ENCODE assay signal across 13 mouse cellular contexts in genomic region chr4:155675991-155676390, GRCm38 (mm10). TPM values are rescaled to one million over a fixed set of nuclear protein-coding genes. Genes with fewer than 3 reads are reported as not detected.
DNase-seq lines count a peak whose midpoint lies in the region; ATAC-seq and TF ChIP-seq lines count a peak whose summit lies in the region.
"Had no signal": no experiment of that assay in that cellular context is flagged by ENCODE, and none has a peak within 500 bp of the region (broad histone marks: within the 10 kb centered on the region; RNA-seq: fewer than 3 reads in every experiment).

No protein-coding gene starts in this region.

- TF ChIP-seq POLR2A in cortical plate, adult 2 months (IDR thresholded peaks at IDR 0.05; ENCODE audit: extremely low read depth, insufficient read depth, low read length), result no peak

- no peaks in the 10 kb centered on the region for H3K36me3 ChIP-seq in kidney, embryonic 15.5 days
- H3K36me3 ChIP-seq in limb, embryonic 10.5 days, result no peaks in the 10 kb centered on the region
- H3K36me3 ChIP-seq: heart, embryonic 15.5 days; midbrain, embryonic 10.5 days had no signal

- no peak overlapping the region for H3K4me3 ChIP-seq in kidney, embryonic 15.5 days (replicated peaks)
- no peak overlapping the region for H3K4me3 ChIP-seq in cortical plate, adult 2 months (ENCODE audit: insufficient read depth, low read length)
- H3K4me3 ChIP-seq in limb, embryonic 10.5 days, result no peak overlapping the region
- H3K4me3 ChIP-seq: erythroblast, embryonic 14.5 days; heart, embryonic 15.5 days; midbrain, embryonic 10.5 days had no signal

- WGBS in kidney, embryonic 15.5 days, result 86% methylated on average over 2 of the region's 2 CpGs
- 88% methylated on average over 2 of the region's 2 CpGs for WGBS in limb, embryonic 10.5 days

- H3K9ac ChIP-seq in kidney, embryonic 15.5 days, result no peak overlapping the region
- H3K9ac ChIP-seq: heart, embryonic 15.5 days had no signal

- TF ChIP-seq CTCF in cortical plate, adult 2 months (IDR thresholded peaks at IDR 0.05; ENCODE audit: extremely low read depth, insufficient read depth, low read length), result peak; percentile 45; the same call in 1 of the 2 replicates

- no peaks in the 10 kb centered on the region for H3K4me1 ChIP-seq in kidney, embryonic 15.5 days
- H3K4me1 ChIP-seq in cortical plate, adult 2 months (ENCODE audit: control insufficient read depth, insufficient read depth, low read length), result no peaks in the 10 kb centered on the region
- no peaks in the 10 kb centered on the region for H3K4me1 ChIP-seq in limb, embryonic 10.5 days
- H3K4me1 ChIP-seq: heart, embryonic 15.5 days; midbrain, embryonic 10.5 days had no signal

- no peaks in the 10 kb centered on the region; the same call in 1 of the 2 replicates for H3K27me3 ChIP-seq in kidney, embryonic 15.5 days
- no peaks in the 10 kb centered on the region for H3K27me3 ChIP-seq in limb, embryonic 10.5 days (ENCODE audit: low read depth, poor library complexity, severe bottlenecking)
- H3K27me3 ChIP-seq: heart, embryonic 15.5 days had no signal

- peak; percentile 46 for DNase-seq in kidney, postnatal 14 days
- peak; percentile 45 to 54 for DNase-seq in B cell, adult 2 months
- peak; percentile 66 for DNase-seq in CD4-positive, CD25-positive, alpha-beta regulatory T cell, adult 2 months (ENCODE audit: low read depth, low spot score)
- no peak for DNase-seq in limb, embryonic 10.5 days (ENCODE audit: low spot score)
- no peak for DNase-seq in gastrocnemius, postnatal 10 days
- DNase-seq: adrenal gland, adult 8-10 months had no signal

- H3K4me2 ChIP-seq in kidney, embryonic 15.5 days, result no peak overlapping the region
- H3K4me2 ChIP-seq: heart, embryonic 15.5 days had no signal

- H3K9me3 ChIP-seq in kidney, embryonic 15.5 days (replicated peaks), result no peaks in the 10 kb centered on the region
- no peaks in the 10 kb centered on the region for H3K9me3 ChIP-seq in limb, embryonic 10.5 days (replicated peaks)
- H3K9me3 ChIP-seq: heart, embryonic 15.5 days; midbrain, embryonic 10.5 days had no signal

- no peak for ATAC-seq in kidney, embryonic 15.5 days (replicated peaks; ENCODE audit: low FRiP score)

- no peak overlapping the region for H3K27ac ChIP-seq in kidney, embryonic 15.5 days
- no peak overlapping the region for H3K27ac ChIP-seq in cortical plate, adult 2 months (ENCODE audit: insufficient read depth, low read length)
- no peak overlapping the region for H3K27ac ChIP-seq in limb, embryonic 10.5 days
- H3K27ac ChIP-seq: heart, embryonic 15.5 days; midbrain, embryonic 10.5 days had no signal

RNA-seq across cellular contexts. Expression of gene Mib2, which starts 7.0 kb away (rescaled TPM):
- polyA plus RNA-seq in kidney, embryonic 15.5 days (2015; fragmentation: Nextera tagmentation; extraction: Ambion mirVana), result 25.8 and 30.2 TPM in 2 replicates
- polyA plus RNA-seq in cortical plate, adult 2 months (2012; rRNA removed), result 153 and 169 TPM in 2 replicates
- 18.9 and 25.2 TPM in 2 replicates for polyA plus RNA-seq in limb, embryonic 10.5 days (2016; fragmentation: Nextera tagmentation; extraction: Ambion mirVana)
- total RNA-seq in gastrocnemius, postnatal 10 days (2021), result 10 to 100 TPM; 13.2 to 16.8 TPM

RNA-seq across cellular contexts. Expression of gene Fndc10, which starts 18.2 kb away (rescaled TPM):
- 4.9 and 5.3 TPM in 2 replicates for polyA plus RNA-seq in kidney, embryonic 15.5 days (2015; fragmentation: Nextera tagmentation; extraction: Ambion mirVana)
- 42.8 and 45.8 TPM in 2 replicates for polyA plus RNA-seq in cortical plate, adult 2 months (2012; rRNA removed)
- 1.5 and 2.6 TPM in 2 replicates for polyA plus RNA-seq in limb, embryonic 10.5 days (2016; fragmentation: Nextera tagmentation; extraction: Ambion mirVana)
- 1 to 10 TPM; 5.8 to 7.9 TPM for total RNA-seq in gastrocnemius, postnatal 10 days (2021)

RNA-seq across cellular contexts. Expression of gene Mmp23, which starts 22.8 kb away (rescaled TPM):
- polyA plus RNA-seq in kidney, embryonic 15.5 days (2015; fragmentation: Nextera tagmentation; extraction: Ambion mirVana), result 51.7 and 68.7 TPM in 2 replicates
- polyA plus RNA-seq in cortical plate, adult 2 months (2012; rRNA removed), result 5.9 and 6.0 TPM in 2 replicates
- polyA plus RNA-seq in limb, embryonic 10.5 days (2016; fragmentation: Nextera tagmentation; extraction: Ambion mirVana), result 8.4 and 10.4 TPM in 2 replicates
- 10 to 100 TPM; 18.3 to 22.2 TPM for total RNA-seq in gastrocnemius, postnatal 10 days (2021)
- polyA plus RNA-seq: erythroblast, embryonic 14.5 days had no signal

RNA-seq across cellular contexts. Expression of gene Ssu72, which starts 28.6 kb away (rescaled TPM):
- 144 and 145 TPM in 2 replicates for polyA plus RNA-seq in kidney, embryonic 15.5 days (2015; fragmentation: Nextera tagmentation; extraction: Ambion mirVana)
- polyA plus RNA-seq in cortical plate, adult 2 months (2012; rRNA removed), result 131 and 138 TPM in 2 replicates
- polyA plus RNA-seq in limb, embryonic 10.5 days (2016; fragmentation: Nextera tagmentation; extraction: Ambion mirVana), result 161 and 163 TPM in 2 replicates
- 10 to 100 TPM; 50.8 to 51.4 TPM for total RNA-seq in gastrocnemius, postnatal 10 days (2021)

RNA-seq across cellular contexts. Expression of gene Gm10563, which starts 30.8 kb away (rescaled TPM):
- polyA plus RNA-seq in kidney, embryonic 15.5 days (2015; fragmentation: Nextera tagmentation; extraction: Ambion mirVana), result not detected in 2 replicates
- polyA plus RNA-seq in cortical plate, adult 2 months (2012; rRNA removed), result not detected in 2 replicates
- polyA plus RNA-seq in limb, embryonic 10.5 days (2016; fragmentation: Nextera tagmentation; extraction: Ambion mirVana), result not detected in 2 replicates
- not detected for total RNA-seq in gastrocnemius, postnatal 10 days (2021)
- total RNA-seq: adrenal gland, adult 8-10 months; layer of hippocampus, postnatal 36 days had no signal
- polyA plus RNA-seq: erythroblast, embryonic 14.5 days; heart, embryonic 15.5 days; midbrain, embryonic 10.5 days; urinary bladder, adult 2 months had no signal

Comparison
In these comparisons a context has a peak if more than half of its experiments do, and no peak if none do; other contexts are left out.
1. DNase-seq: peak in kidney, postnatal 14 days (single experiment), B cell, adult 2 months (2 of 2) and CD4-positive, CD25-positive, alpha-beta regulatory T cell, adult 2 months (single experiment); none in limb, embryonic 10.5 days (single experiment) and gastrocnemius, postnatal 10 days (single experiment).